Comparison of ENCODE assay signal across 12 mouse cellular contexts in the genomic region with DNA sequence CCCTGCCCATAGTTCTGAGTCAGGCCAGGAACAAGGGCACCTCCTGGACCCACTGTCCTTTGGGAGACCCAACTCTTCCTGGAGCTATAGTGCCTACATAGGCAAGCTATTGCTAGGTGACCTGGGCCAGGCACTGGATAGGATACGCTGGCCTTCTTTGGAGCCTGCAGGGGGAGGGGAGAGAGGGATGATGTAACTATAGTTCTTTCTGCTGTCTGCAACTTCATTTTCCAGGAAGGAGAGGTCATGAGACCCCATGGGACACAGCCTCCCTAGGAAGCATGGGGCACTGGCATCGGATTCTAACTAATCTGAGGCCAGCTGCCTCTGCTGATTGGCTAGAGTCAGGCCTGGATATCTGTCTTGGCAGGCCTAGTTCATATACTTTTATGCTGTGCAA. TPM values are rescaled to one million over a fixed set of nuclear protein-coding genes. Genes with fewer than 3 reads are reported as not detected.
DNase-seq lines count a peak whose midpoint lies in the region; ATAC-seq and TF ChIP-seq lines count a peak whose summit lies in the region.
"Had no signal": no experiment of that assay in that cellular context is flagged by ENCODE, and none has a peak within 500 bp of the region (broad histone marks: within the 10 kb centered on the region; RNA-seq: fewer than 3 reads in every experiment).

No protein-coding gene starts in this region.

- intact Hi-C loops in heart, adult 2 months (cut with DNase I) = no loop called here

- no peak for TF ChIP-seq POLR2A in heart, adult 2 months (IDR thresholded peaks at IDR 0.05; ENCODE audit: insufficient read depth, low read depth, low read length)

- H3K4me1 ChIP-seq in heart, adult 2 months (ENCODE audit: control insufficient read depth, insufficient read depth, low read length) = peaks cover 18% of the 10 kb centered on the region
- peaks cover 14% of the 10 kb centered on the region for H3K4me1 ChIP-seq in stomach, embryonic 16.5 days (ENCODE audit: control insufficient read depth, insufficient read depth, low read length)
- peaks cover 7% of the 10 kb centered on the region; the same call in 1 of the 2 replicates for H3K4me1 ChIP-seq in stomach, postnatal 0 days (replicated peaks; ENCODE audit: control insufficient read depth, insufficient read depth)
- peaks cover 32% of the 10 kb centered on the region for H3K4me1 ChIP-seq in heart, embryonic 12.5 days (replicated peaks)

- peak in 1 of 2 experiments; percentile 27 for DNase-seq in heart, adult 2 months
- no peak for DNase-seq in heart, adult 8-10 months (ENCODE audit: low spot score)
- DNase-seq in stomach, postnatal 0 days (ENCODE audit: low spot score) = no peak
- peak; percentile 18 for DNase-seq in skeletal muscle tissue, adult 2 months (ENCODE audit: low read depth, low spot score)
- no peak for DNase-seq in layer of hippocampus, adult 11-12 months (ENCODE audit: low spot score)
- DNase-seq: cerebellum, adult 11-12 months; thymus, postnatal 4 days had no signal

- H3K27me3 ChIP-seq in heart, adult 2 months (ENCODE audit: control insufficient read depth, insufficient read depth, low read length) = no peaks in the 10 kb centered on the region
- no peaks in the 10 kb centered on the region for H3K27me3 ChIP-seq in stomach, embryonic 16.5 days (ENCODE audit: control insufficient read depth, insufficient read depth, low read length)
- no peaks in the 10 kb centered on the region for H3K27me3 ChIP-seq in stomach, postnatal 0 days (ENCODE audit: control insufficient read depth, insufficient read depth, low read length)
- H3K27me3 ChIP-seq in heart, embryonic 12.5 days (replicated peaks) = no peaks in the 10 kb centered on the region
- H3K27me3 ChIP-seq: CH12.LX; hindbrain, embryonic 13.5 days had no signal

- H3K4me2 ChIP-seq in stomach, embryonic 16.5 days (ENCODE audit: low read depth, low read length) = no peak overlapping the region
- no peak overlapping the region for H3K4me2 ChIP-seq in stomach, postnatal 0 days (replicated peaks; ENCODE audit: low read depth)
- H3K4me2 ChIP-seq in heart, embryonic 12.5 days = no peak overlapping the region
- H3K4me2 ChIP-seq: hindbrain, embryonic 13.5 days had no signal

- no peak for TF ChIP-seq EP300 in heart, adult 2 months (IDR thresholded peaks at IDR 0.05; ENCODE audit: insufficient read depth, low read depth, low read length)
- TF ChIP-seq EP300 in stomach, postnatal 0 days (optimal IDR thresholded peaks at IDR 0.05) = no peak

- TF ChIP-seq CTCF in heart, adult 2 months (IDR thresholded peaks at IDR 0.05) = no peak
- TF ChIP-seq CTCF in stomach, postnatal 0 days (IDR thresholded peaks at IDR 0.05; ENCODE audit: low read depth) = no peak

- WGBS in heart, adult 2 months = 8% methylated on average over 2 of the region's 2 CpGs
- 53% methylated on average over 2 of the region's 2 CpGs for WGBS in stomach, embryonic 16.5 days
- WGBS in stomach, postnatal 0 days = 55% methylated on average over 2 of the region's 2 CpGs
- WGBS in heart, embryonic 12.5 days = 18% methylated on average over 2 of the region's 2 CpGs

- H3K4me3 ChIP-seq in heart, adult 2 months = no peak overlapping the region
- H3K4me3 ChIP-seq in stomach, embryonic 16.5 days (replicated peaks; ENCODE audit: low read length) = no peak overlapping the region
- H3K4me3 ChIP-seq in stomach, postnatal 0 days (ENCODE audit: low read depth, low read length) = no peak overlapping the region
- no peak overlapping the region for H3K4me3 ChIP-seq in heart, embryonic 12.5 days
- H3K4me3 ChIP-seq: hindbrain, embryonic 13.5 days had no signal

- H3K9ac ChIP-seq in heart, adult 2 months (ENCODE audit: low read depth, low read length) = no peak overlapping the region
- no peak overlapping the region for H3K9ac ChIP-seq in stomach, embryonic 16.5 days (ENCODE audit: low read length)
- no peak overlapping the region for H3K9ac ChIP-seq in stomach, postnatal 0 days (ENCODE audit: low read length)
- no peak overlapping the region for H3K9ac ChIP-seq in heart, embryonic 12.5 days
- H3K9ac ChIP-seq: hindbrain, embryonic 13.5 days had no signal

- no peak for ATAC-seq in stomach, embryonic 16.5 days (ENCODE audit: insufficient read depth, low FRiP score)
- ATAC-seq in stomach, postnatal 0 days (ENCODE audit: low FRiP score, low TSS enrichment) = no peak
- peak; percentile 53; the same call in 1 of the 2 replicates for ATAC-seq in heart, embryonic 12.5 days (ENCODE audit: insufficient number of reproducible peaks, low FRiP score)
- ATAC-seq in erythroid progenitor cell, adult 5-6 weeks (replicated peaks; ENCODE audit: low FRiP score, poor library complexity, severe bottlenecking) = no peak

- H3K36me3 ChIP-seq in heart, adult 2 months (ENCODE audit: control insufficient read depth, insufficient read depth, low read length) = no peaks in the 10 kb centered on the region
- H3K36me3 ChIP-seq in stomach, embryonic 16.5 days (ENCODE audit: control insufficient read depth, insufficient read depth, low read length) = no peaks in the 10 kb centered on the region
- H3K36me3 ChIP-seq in stomach, postnatal 0 days (ENCODE audit: control insufficient read depth, insufficient read depth, low read length) = no peaks in the 10 kb centered on the region
- H3K36me3 ChIP-seq in heart, embryonic 12.5 days = 0 out of 2 replicates have a peak, but pooled peaks cover 4% of the 10 kb centered on the region
- H3K36me3 ChIP-seq: hindbrain, embryonic 13.5 days had no signal

- H3K79me2 ChIP-seq in heart, adult 2 months (replicated peaks; ENCODE audit: control insufficient read depth, insufficient read depth, low read length) = no peaks in the 10 kb centered on the region

- peak overlapping the region; percentile 52 for H3K27ac ChIP-seq in heart, adult 2 months
- H3K27ac ChIP-seq in stomach, embryonic 16.5 days (ENCODE audit: low read length) = peak overlapping the region; percentile 16; the same call in 1 of the 2 replicates
- no peak overlapping the region for H3K27ac ChIP-seq in stomach, postnatal 0 days (replicated peaks)
- peak overlapping the region; percentile 52; the same call in 1 of the 2 replicates for H3K27ac ChIP-seq in heart, embryonic 12.5 days (ENCODE audit: poor library complexity, severe bottlenecking)
- H3K27ac ChIP-seq: hindbrain, embryonic 13.5 days had no signal

- no peaks in the 10 kb centered on the region for H3K9me3 ChIP-seq in stomach, embryonic 16.5 days (replicated peaks; ENCODE audit: control insufficient read depth, low read length)
- H3K9me3 ChIP-seq in stomach, postnatal 0 days (ENCODE audit: control insufficient read depth, low read length) = no peaks in the 10 kb centered on the region
- no peaks in the 10 kb centered on the region for H3K9me3 ChIP-seq in heart, embryonic 12.5 days (replicated peaks)
- H3K9me3 ChIP-seq: hindbrain, embryonic 13.5 days had no signal

RNA-seq across cellular contexts. Expression of a gene that starts 38.2 kb away (rescaled TPM):
- 1 to 10 TPM; 3.2 to 4.0 TPM for total RNA-seq in heart, adult 2 months (2021)
- polyA plus RNA-seq in heart, adult 2 months (2012; rRNA removed) = 5.9 and 6.2 TPM in 2 replicates
- 1 to 10 TPM; 3.2 to 4.9 (median 4.7) TPM for total RNA-seq in heart, adult 8-10 months (2022)
- 22.2 and 24.5 TPM in 2 replicates for polyA plus RNA-seq in stomach, embryonic 16.5 days (2015; fragmentation: Nextera tagmentation; extraction: Ambion mirVana)
- polyA plus RNA-seq in stomach, postnatal 0 days (2015; fragmentation: Nextera tagmentation; extraction: Ambion mirVana) = 13.0 and 13.3 TPM in 2 replicates
- polyA plus RNA-seq in heart, embryonic 12.5 days (2016; fragmentation: Nextera tagmentation; extraction: Ambion mirVana) = 27.8 and 30.0 TPM in 2 replicates
- 28.1 and 28.9 TPM in 2 replicates for total RNA-seq in erythroid progenitor cell, adult 5-6 weeks (2015; ENCODE audit: low replicate concordance)
- total RNA-seq in erythroid progenitor cell, adult 5-6 weeks (2017; ENCODE audit: low replicate concordance) = 12.7 and 19.5 TPM in 2 replicates

RNA-seq across cellular contexts. Expression of a gene that starts 49.3 kb away (rescaled TPM):
- 10 to 100 TPM; 47.6 to 64.9 TPM for total RNA-seq in heart, adult 2 months (2021)
- 102 and 118 TPM in 2 replicates for polyA plus RNA-seq in heart, adult 2 months (2012; rRNA removed)
- total RNA-seq in heart, adult 8-10 months (2022) = 10 to 100 TPM; 53.4 to 67.0 (median 62.7) TPM
- 14.2 and 14.5 TPM in 2 replicates for polyA plus RNA-seq in stomach, embryonic 16.5 days (2015; fragmentation: Nextera tagmentation; extraction: Ambion mirVana)
- polyA plus RNA-seq in stomach, postnatal 0 days (2015; fragmentation: Nextera tagmentation; extraction: Ambion mirVana) = 12.3 and 12.7 TPM in 2 replicates
- polyA plus RNA-seq in heart, embryonic 12.5 days (2016; fragmentation: Nextera tagmentation; extraction: Ambion mirVana) = 16.9 and 20.1 TPM in 2 replicates
- 13.3 and 19.3 TPM in 2 replicates for total RNA-seq in erythroid progenitor cell, adult 5-6 weeks (2015; ENCODE audit: low replicate concordance)
- total RNA-seq in erythroid progenitor cell, adult 5-6 weeks (2017; ENCODE audit: low replicate concordance) = 2.7 and 3.9 TPM in 2 replicates
